Mouse (Mus musculus) midbrain, embryonic 11.5 days (tissue): ENCODE results near the gene Rnf169. TPM values are rescaled to one million over a fixed set of nuclear protein-coding genes. Genes with fewer than 3 reads are reported as not detected.
"Not testable (repeated sequence)": the region's sequence is repeated elsewhere in the genome, so short reads cannot be mapped to it uniquely, and the experiment has no call there.

Source experiments
- ATAC-seq: fragments of 200-750 bp; cut with Nextera tagmentation; 2 replicates; pipeline ENCODE4 v1.8.0; 2017; ENCODE audit warnings: moderate TSS enrichment, moderate library complexity; ENCODE audit not compliant: low FRiP score
- DNase-seq: peaks from one replicate; pipeline ENCODE4 v3.0.0; 2015; ENCODE audit warnings: low spot score; ENCODE audit errors: missing footprints
- H3K27ac ChIP-seq: fragments of 300-500 bp; sonication (generic); 2 replicates; pipeline ENCODE4 v1.5.1; 2014; ENCODE audit warnings: low read depth, low read length
- H3K27me3 ChIP-seq: fragments of 300-500 bp; sonication (generic); 2 replicates; pipeline ENCODE4 v1.6.1; 2014; ENCODE audit warnings: mild to moderate bottlenecking, low read length, moderate library complexity, mixed read lengths; ENCODE audit not compliant: control insufficient read depth, insufficient read depth
- H3K36me3 ChIP-seq: fragments of 300-500 bp; sonication (generic); 2 replicates; pipeline ENCODE4 v1.6.1; 2014; ENCODE audit warnings: mild to moderate bottlenecking, low read length, moderate library complexity, mixed read lengths; ENCODE audit not compliant: control insufficient read depth, insufficient read depth
- H3K4me1 ChIP-seq: fragments of 300-500 bp; sonication (generic); 2 replicates; pipeline ENCODE4 v1.6.1; 2014; ENCODE audit warnings: low read length; ENCODE audit not compliant: control insufficient read depth, insufficient read depth
- H3K4me2 ChIP-seq: fragments of 300-500 bp; sonication (generic); 2 replicates; pipeline ENCODE4 v1.6.1; 2014; ENCODE audit warnings: mild to moderate bottlenecking, moderate library complexity
- H3K4me3 ChIP-seq: fragments of 300-500 bp; sonication (generic); 2 replicates; pipeline ENCODE4 v1.5.1; 2014; ENCODE audit warnings: low read depth, low read length
- H3K9ac ChIP-seq: fragments of 300-500 bp; sonication (generic); 2 replicates; pipeline ENCODE4 v1.6.1; 2014; ENCODE audit warnings: low read length
- H3K9me3 ChIP-seq: fragments of 300-500 bp; sonication (generic); 2 replicates; pipeline ENCODE4 v1.6.1; 2016; ENCODE audit warnings: low read length; ENCODE audit not compliant: control insufficient read depth
- WGBS: fragments of 180-500 bp; shearing (Covaris S2); extraction: QIAGEN DNeasy Blood & Tissue Kit; methylation state at CpG from one replicate; pipeline ENCODE4 v1.1.7; 2014; 5-methylcytosine and 5-hydroxymethylcytosine counted together
- polyA plus RNA-seq: library from polyadenylated mRNA; unstranded; fragments of >200 nt; fragmentation: Nextera tagmentation; extraction: Ambion mirVana; gene quantifications from 2 replicates; pipeline ENCODE4 v1.2.1, GENCODE M21; 2014

Rnf169 gene
- polyA plus RNA-seq, 1 experiment from 2014 or later: 6.5 TPM

- H3K9me3 ChIP-seq, ATAC-seq, H3K9ac ChIP-seq, H3K4me2 ChIP-seq, H3K27me3 ChIP-seq, H3K27ac ChIP-seq, H3K36me3 ChIP-seq, H3K4me3 ChIP-seq: not testable (repeated sequence)
- H3K4me1 ChIP-seq: peaks cover 19% of the 10 kb centered on the region
- peak; percentile 53 for DNase-seq
- WGBS: 81% methylated on average over 3 of the region's 3 CpGs
Measured at GRCm38 (mm10) chr7:99972912-99973311, 7.3 kb downstream of the Rnf169 start.

DNA sequence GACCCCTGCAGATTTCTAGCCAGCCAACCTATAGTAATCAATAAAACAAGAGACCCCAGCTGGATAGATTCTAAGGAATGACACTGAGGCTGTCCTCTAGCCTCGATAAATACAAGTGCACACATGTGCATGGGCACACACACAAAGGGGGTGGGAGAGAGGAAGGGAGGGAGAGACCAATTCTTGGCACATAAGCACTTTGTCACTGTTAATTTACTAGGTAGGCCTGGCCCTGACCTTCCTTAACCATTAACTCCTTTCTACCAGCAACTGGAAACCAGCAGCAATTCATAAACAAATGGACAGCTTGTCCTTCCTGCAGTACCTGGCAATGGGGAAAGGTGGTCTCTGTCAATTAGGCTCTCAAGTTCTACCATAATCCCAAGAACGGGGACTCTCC is 8.3 kb downstream of the Rnf169 start:
- no peak for DNase-seq
- Histone ChIP-seq H3K4me2 (no peak overlapping the region), H3K4me1 (peaks cover 19% of the 10 kb centered on the region), H3K27ac (no peak overlapping the region), H3K4me3 (no peak overlapping the region), H3K27me3 (no peaks in the 10 kb centered on the region), H3K36me3 (no peaks in the 10 kb centered on the region), H3K9ac (no peak overlapping the region), H3K9me3 (no peaks in the 10 kb centered on the region)
- 78% methylated on average over 2 of the region's 2 CpGs for WGBS
- no peak for ATAC-seq

- WGBS: 85% methylated on average over 4 of the region's 4 CpGs
- Histone ChIP-seq H3K4me3 (no peak overlapping the region), H3K27ac (no peak overlapping the region), H3K9me3 (no peaks in the 10 kb centered on the region), H3K4me1 (peaks cover 31% of the 10 kb centered on the region), H3K4me2 (no peak overlapping the region), H3K27me3 (no peaks in the 10 kb centered on the region), H3K9ac (no peak overlapping the region), H3K36me3 (no peaks in the 10 kb centered on the region)
- DNase-seq (no peak), ATAC-seq (no peak)
Measured at GRCm38 (mm10) chr7:99969151-99969550, 11.1 kb downstream of the Rnf169 start.

DNA sequence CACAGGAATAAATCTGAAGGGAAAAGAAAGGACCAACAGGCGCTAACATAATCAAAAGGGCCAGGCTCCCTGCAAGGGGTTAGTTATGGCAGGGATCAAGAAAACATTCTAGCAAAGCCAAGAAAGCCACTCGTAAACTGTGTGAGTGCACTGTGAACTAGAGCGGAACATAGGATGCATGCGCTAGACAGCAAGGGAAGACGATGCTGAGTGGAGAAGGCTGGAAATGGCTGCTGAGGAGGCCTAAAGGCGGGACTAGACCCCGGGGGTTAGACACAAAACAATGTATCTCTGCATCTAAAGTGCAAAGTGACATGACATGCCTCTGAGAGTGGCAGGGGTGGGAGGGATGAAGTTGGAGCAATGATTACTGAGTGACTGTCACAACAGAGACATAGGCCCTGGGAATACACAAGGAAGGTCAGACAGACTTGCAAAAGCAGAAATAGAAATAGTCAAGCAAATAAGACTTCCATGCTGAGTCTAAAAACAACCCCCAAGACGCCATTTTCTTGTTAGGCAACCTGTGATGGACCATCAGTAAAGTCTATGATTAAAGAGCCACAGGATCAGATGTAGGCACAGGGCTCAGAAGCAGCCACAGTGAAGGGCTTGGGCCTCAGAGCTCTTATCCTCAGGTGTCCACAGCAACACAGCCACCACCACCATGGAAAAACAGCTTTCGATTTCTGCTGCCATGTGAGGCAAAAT is 14.1 kb downstream of the Rnf169 start:
- Histone ChIP-seq H3K27me3 (no peaks in the 10 kb centered on the region), H3K27ac (no peak overlapping the region), H3K4me1 (peaks cover 25% of the 10 kb centered on the region), H3K4me2 (no peak overlapping the region), H3K9ac (no peak overlapping the region), H3K4me3 (no peak overlapping the region), H3K9me3 (no peaks in the 10 kb centered on the region), H3K36me3 (no peaks in the 10 kb centered on the region)
- DNase-seq (peak; percentile 81), ATAC-seq (no peak)
- WGBS: 39% methylated on average over 9 of the region's 9 CpGs

GRCm38 (mm10) chr7:99965020-99965841 is 15.0 kb downstream of the Rnf169 start:
- Histone ChIP-seq H3K36me3 (no peaks in the 10 kb centered on the region), H3K27ac (peak overlapping the region; percentile 30), H3K27me3 (no peaks in the 10 kb centered on the region), H3K9ac (peak overlapping the region; percentile 33; the same call in 1 of the 2 replicates), H3K4me2 (0 out of 2 replicates have a peak overlapping the region, but pooled peaks have one; percentile 13), H3K9me3 (no peaks in the 10 kb centered on the region), H3K4me3 (no peak overlapping the region), H3K4me1 (peaks cover 25% of the 10 kb centered on the region)
- DNase-seq (peak; percentile 88), ATAC-seq (0 out of 2 replicates have a peak, but pooled peaks have one; percentile 40)
- 34% methylated on average over 9 of the region's 9 CpGs for WGBS

DNA sequence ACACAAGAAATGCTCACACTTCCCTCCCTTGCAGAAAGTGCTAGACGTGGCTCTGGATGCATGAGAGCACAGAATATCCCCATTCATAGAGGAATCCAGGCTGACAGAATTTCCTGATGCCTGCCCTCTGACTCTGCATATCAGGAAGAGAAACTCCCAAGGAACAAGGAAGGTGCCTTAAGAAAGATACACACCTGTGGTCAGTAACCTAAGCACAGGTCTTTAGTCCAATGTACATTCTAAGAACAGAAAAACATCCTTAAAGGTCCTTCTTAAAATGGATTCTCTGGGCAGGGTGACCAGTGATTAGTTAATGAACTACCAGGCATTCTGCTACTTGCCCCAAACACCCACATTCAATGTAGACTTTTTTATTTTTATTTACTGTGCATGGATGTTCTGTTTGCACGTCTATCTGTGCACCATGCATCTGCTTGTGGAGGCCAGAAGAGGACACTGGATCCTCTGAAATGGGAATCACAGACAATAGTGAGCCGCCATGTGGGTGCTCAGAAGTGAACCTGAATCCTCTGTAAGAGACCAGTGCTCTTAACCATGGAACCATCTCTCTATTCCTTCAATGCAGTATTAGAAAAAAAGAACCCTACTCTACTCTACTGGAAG is 16.9 kb downstream of the Rnf169 start:
- H3K4me3 ChIP-seq: no peak overlapping the region
- 82% methylated on average over 3 of the region's 3 CpGs for WGBS
- DNase-seq: peak; percentile 49
- H3K36me3 ChIP-seq: no peaks in the 10 kb centered on the region
- H3K4me1 ChIP-seq: peaks cover 17% of the 10 kb centered on the region
- no peaks in the 10 kb centered on the region for H3K27me3 ChIP-seq
- H3K9ac ChIP-seq: no peak overlapping the region
- no peak for ATAC-seq
- H3K9me3 ChIP-seq: no peaks in the 10 kb centered on the region
- no peak overlapping the region for H3K4me2 ChIP-seq
- no peak overlapping the region for H3K27ac ChIP-seq

- peaks cover 17% of the 10 kb centered on the region for H3K4me1 ChIP-seq
- no peak overlapping the region for H3K27ac ChIP-seq
- DNase-seq (peak; percentile 66), ATAC-seq (no peak)
- no peak overlapping the region for H3K4me3 ChIP-seq
- no peaks in the 10 kb centered on the region for H3K9me3 ChIP-seq
- WGBS: 82% methylated on average over 8 of the region's 8 CpGs
- H3K27me3 ChIP-seq: no peaks in the 10 kb centered on the region
- no peaks in the 10 kb centered on the region for H3K36me3 ChIP-seq
- no peak overlapping the region for H3K9ac ChIP-seq
- no peak overlapping the region for H3K4me2 ChIP-seq
Measured at GRCm38 (mm10) chr7:99962536-99963236, 17.6 kb downstream of the Rnf169 start.

DNA sequence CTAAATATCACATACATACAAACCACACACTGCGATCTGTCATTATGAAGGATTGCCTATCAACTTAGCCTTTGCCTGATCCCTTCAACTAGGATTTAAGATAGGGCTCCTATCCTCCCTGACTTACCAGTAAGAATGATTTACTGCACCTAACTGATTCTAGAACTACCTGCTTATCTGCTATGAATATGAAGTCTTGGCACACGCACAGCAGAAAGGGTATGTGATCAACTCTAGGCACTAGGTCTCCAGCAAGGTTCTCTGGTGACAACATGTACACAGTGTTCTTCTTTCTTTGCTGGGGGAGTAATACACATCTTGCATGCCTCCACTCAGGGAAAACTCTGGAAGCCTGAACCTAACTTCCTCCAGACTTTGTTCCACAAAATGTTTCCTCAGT is 18.7 kb downstream of the Rnf169 start:
- Histone ChIP-seq H3K4me2 (no peak overlapping the region), H3K36me3 (no peaks in the 10 kb centered on the region), H3K4me1 (peaks cover 14% of the 10 kb centered on the region), H3K4me3 (no peak overlapping the region), H3K27me3 (no peaks in the 10 kb centered on the region), H3K9me3 (no peaks in the 10 kb centered on the region), H3K9ac (no peak overlapping the region), H3K27ac (no peak overlapping the region)
- DNase-seq (no peak), ATAC-seq (no peak)
- 95% methylated on average over 2 of the region's 2 CpGs for WGBS
